Mouse (Mus musculus): Measurements from ENCODE around the gene Chst7.

Gene Chst7

GRCm38 (mm10) chrX:20059381-20059971 is at the start of gene Chst7:
Gene Chst7, plus strand, starts transcription at chrX:20059560.
- DNase-seq (ENCODE audit: low read depth, low spot score), result peak; percentile 66

- DNase-seq (ENCODE audit: low read depth, low spot score), result no peak
Observed at GRCm38 (mm10) chrX:20012211-20012610, 47.1 kb upstream of the Chst7 start.

GRCm38 (mm10) chrX:20020942-20021341 is 38.4 kb upstream of the Chst7 start:
- peak; percentile 0 for DNase-seq (ENCODE audit: low read depth, low spot score)

GRCm38 (mm10) chrX:20060096-20060768 is 872 bp downstream of the Chst7 start:
- DNase-seq (ENCODE audit: low read depth, low spot score), result no peak

GRCm38 (mm10) chrX:20060769-20061315 is 1.5 kb downstream of the Chst7 start:
- DNase-seq (ENCODE audit: low read depth, low spot score), result no peak

- DNase-seq (ENCODE audit: low read depth, low spot score), result no peak
Observed at GRCm38 (mm10) chrX:20061764-20062480, 2.6 kb downstream of the Chst7 start.

GRCm38 (mm10) chrX:20066636-20067035 is 7.3 kb downstream of the Chst7 start:
- no peak for DNase-seq (ENCODE audit: low read depth, low spot score)

- no peak for DNase-seq (ENCODE audit: low read depth, low spot score)
Observed at GRCm38 (mm10) chrX:20070196-20070595, 10.8 kb downstream of the Chst7 start.

- DNase-seq (ENCODE audit: low read depth, low spot score), result no peak
Observed at GRCm38 (mm10) chrX:20117717-20118116, 58.4 kb downstream of the Chst7 start.

- no peak for DNase-seq (ENCODE audit: low read depth, low spot score)
Observed at GRCm38 (mm10) chrX:20125481-20125880, 66.1 kb downstream of the Chst7 start.

- DNase-seq (ENCODE audit: low read depth, low spot score), result no peak
Observed at GRCm38 (mm10) chrX:20128951-20129350, 69.6 kb downstream of the Chst7 start.

- DNase-seq (ENCODE audit: low read depth, low spot score), result no peak
Observed at GRCm38 (mm10) chrX:20129466-20129865, 70.1 kb downstream of the Chst7 start.
